Mouse (Mus musculus) urinary bladder, postnatal 36 days (tissue): ENCODE results near the gene Rfesd.

Source experiments
- DNase-seq, 2 experiments: peaks; one replicate each; pipeline ENCODE4 v3.0.0; 2022; ENCODE audit warnings: low spot score in 2 of 2, mixed read lengths in 1 of 2

Gene Rfesd

GRCm38 (mm10) chr13:75981901-75982300, 36.6 kb downstream of the Rfesd start:
- DNase-seq, result no peak

DNA sequence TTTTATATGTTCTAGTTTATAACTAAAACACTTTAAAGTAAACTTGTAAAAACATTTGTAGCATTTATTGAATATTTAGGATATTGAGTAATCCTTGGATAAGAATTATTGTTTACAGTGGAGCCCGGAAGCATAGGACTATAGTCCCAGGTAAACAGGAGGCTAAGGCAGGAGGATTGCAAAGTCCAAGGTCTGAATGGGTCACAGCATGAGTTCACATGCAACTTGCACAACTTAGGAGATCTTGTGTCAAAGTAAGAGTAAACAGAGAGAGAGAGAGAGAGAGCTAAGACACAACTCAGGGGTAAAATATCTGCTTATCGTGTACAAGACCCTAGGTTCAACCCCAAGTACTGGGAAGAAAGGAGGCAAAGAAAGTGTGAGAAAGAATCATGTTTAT, 41.9 kb downstream of the Rfesd start:
- DNase-seq, result no peak

DNA sequence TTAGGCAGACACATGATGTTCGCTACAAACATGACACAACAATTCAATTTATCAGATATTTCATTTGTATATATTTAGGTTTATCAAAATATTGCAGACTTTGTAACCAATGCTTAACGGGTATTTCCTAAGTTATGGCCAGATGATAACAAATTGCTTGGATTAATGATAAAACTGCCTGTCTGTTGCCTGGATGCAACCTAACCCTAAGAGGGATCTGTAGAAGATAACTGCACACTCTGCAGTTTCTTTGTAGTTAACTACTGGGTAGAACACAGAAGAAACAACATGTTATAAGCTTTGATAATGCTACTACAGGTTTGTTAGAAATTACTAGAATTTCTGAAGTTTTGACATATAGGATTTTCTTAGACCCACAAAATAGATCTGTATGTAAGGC, 42.3 kb downstream of the Rfesd start:
- no peak for DNase-seq

DNA sequence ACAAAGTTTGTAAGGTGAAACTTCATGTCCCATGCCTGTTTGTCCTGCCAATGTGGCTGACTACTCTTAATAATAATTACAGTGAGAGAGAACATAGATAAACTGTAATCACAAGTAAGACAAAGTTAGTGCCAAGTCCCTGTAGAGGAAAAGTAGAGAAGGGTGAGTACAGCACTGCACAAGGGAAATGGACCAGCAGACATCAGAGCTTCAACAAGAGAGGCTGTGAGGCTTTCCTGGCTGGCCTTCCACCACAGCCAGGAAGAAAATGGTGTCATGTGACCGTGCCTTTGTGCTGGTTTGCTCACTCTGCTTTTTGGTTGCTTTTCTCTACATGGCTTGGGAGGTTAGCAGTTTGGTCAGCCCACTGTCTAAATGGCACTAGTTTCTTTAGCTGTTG, 42.9 kb downstream of the Rfesd start:
- DNase-seq, result no peak

DNA sequence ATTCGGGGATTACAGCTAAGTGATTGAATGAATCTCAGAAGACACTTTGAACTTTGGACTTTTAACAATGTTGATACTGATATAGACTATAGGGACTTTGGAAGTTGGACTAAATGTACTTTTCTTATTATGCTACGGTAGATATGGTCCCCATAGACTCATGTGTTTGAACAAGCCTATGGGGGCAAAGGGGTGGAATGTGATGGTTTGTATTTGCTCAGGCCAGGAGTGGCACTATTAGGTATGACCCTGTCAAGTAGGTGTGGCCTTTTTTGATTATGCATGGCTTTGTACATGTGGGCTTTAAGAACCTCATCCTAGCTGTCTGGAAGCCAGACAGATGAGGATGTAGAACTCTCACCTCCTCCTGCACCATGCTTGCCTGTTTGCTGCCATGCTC, 44.0 kb downstream of the Rfesd start:
- no peak for DNase-seq

DNA sequence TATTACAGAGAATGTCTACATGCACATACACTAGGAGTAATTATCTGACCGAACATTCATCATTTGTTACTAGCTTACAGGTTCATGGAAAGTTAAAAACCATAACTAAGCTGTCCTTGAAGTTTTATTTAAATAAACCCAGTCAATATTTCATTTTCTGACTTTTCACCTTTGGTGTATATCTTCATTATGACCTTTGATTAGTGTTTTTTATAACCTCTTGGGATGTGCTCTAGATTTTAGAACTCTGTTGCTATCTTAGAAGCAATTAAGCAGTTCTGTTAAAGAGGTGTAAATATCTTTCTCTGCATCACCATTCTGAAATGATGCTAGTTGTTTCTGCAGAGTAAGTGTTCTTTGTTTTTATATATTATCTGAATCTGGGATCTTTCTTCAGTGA, 51.7 kb downstream of the Rfesd start, which contains the start of gene Spata9:
Spata9 (plus strand) TSS at position 301 of the 400 bp plus-strand sequence.
- no peak for DNase-seq

- DNase-seq, result no peak
Observed at GRCm38 (mm10) chr13:75955357-75955992, 63.0 kb downstream of the Rfesd start.
